Mouse (Mus musculus) kidney, adult 10 weeks (tissue): Measurements from ENCODE around the gene Rgs14. TPM values are rescaled to one million over a fixed set of nuclear protein-coding genes. Genes with fewer than 3 reads are reported as not detected.

Experiments used
- polyA plus RNA-seq: library from polyadenylated mRNA; stranded (reverse); fragments of 350-450 nt; fragmentation: Illumina TruSeq; extraction: RNeasy Lipid Tissue Mini Kit (QIAGEN cat#74804); gene quantifications from one replicate; pipeline ENCODE4 v1.2.3, GENCODE M21; 2014; ENCODE audit warnings: low read depth, low replicate concordance

Gene Rgs14
- not detected for polyA plus RNA-seq

GRCm38 (mm10) chr13:55369531-55370114 lies at the start of gene Rgs14:
Gene Rgs14 (plus strand): TSS chr13:55369732.

GRCm38 (mm10) chr13:55319931-55320533 lies 49.5 kb upstream of the Rgs14 start, which contains the start of gene Prelid1:
Gene Prelid1 (plus strand): TSS chr13:55320500.

GRCm38 (mm10) chr13:55321434-55322129 lies 48.0 kb upstream of the Rgs14 start, which contains the start of gene Rab24:
Gene Rab24 (minus strand): TSS chr13:55321946.

GRCm38 (mm10) chr13:55329683-55330566 lies 39.6 kb upstream of the Rgs14 start, which contains the start of gene Mxd3:
Gene Mxd3 (minus strand): TSS chr13:55329823.

GRCm38 (mm10) chr13:55362453-55363060 lies 7.0 kb upstream of the Rgs14 start, which contains the start of gene Lman2:
Gene Lman2 (minus strand): TSS chr13:55362783.

DNA sequence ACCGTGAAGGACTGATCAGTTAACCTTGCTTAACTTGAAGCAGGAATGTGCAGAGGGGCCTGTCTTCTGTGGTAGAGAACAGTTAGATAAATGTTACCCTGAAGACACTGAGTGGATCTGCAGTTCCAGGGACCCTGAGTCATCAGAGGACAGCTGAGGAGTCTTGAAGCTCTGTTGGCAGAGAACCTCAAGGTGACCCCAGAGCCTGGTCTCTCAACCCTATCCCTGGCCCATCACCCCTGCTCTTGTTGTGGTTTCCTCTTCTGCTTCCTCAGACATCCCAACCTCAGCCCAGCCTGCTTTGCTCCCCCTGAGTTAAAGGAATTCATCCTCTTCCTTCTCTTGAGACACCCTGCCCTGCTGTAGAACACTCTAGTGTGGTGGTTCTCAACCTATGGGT lies 28.6 kb downstream of the Rgs14 start, which contains the start of gene Slc34a1:
Slc34a1 (plus strand) TSS at position 100 of the 400 bp plus-strand sequence.

GRCm38 (mm10) chr13:55414743-55415380 lies 45.3 kb downstream of the Rgs14 start, which contains the start of gene Pfn3:
Gene Pfn3 (minus strand): TSS chr13:55415232.

GRCm38 (mm10) chr13:55426613-55427012 lies 57.1 kb downstream of the Rgs14 start, which contains the start of gene F12:
Gene F12 (minus strand): TSS chr13:55426793.

Other genes starting within 250 kb of the Rgs14 start
- not detected for gene Gm17617, start 236.2 kb upstream of the Rgs14 start, polyA plus RNA-seq
- gene Fgfr4, start 217.1 kb upstream of the Rgs14 start, polyA plus RNA-seq: 0.65 TPM
- 58.6 TPM for gene Nsd1, start 159.9 kb upstream of the Rgs14 start, polyA plus RNA-seq
- gene Prelid1, start 49.2 kb upstream of the Rgs14 start, polyA plus RNA-seq: 11.6 TPM
- gene Rab24, start 47.8 kb upstream of the Rgs14 start, polyA plus RNA-seq: 10.4 TPM
- not detected for gene Mxd3, start 39.9 kb upstream of the Rgs14 start, polyA plus RNA-seq
- gene Lman2, start 6.9 kb upstream of the Rgs14 start, polyA plus RNA-seq: 37.2 TPM
- 557 TPM for gene Slc34a1, start 28.5 kb downstream of the Rgs14 start, polyA plus RNA-seq
- gene Pfn3, start 45.5 kb downstream of the Rgs14 start, polyA plus RNA-seq: not detected
- gene F12, start 57.1 kb downstream of the Rgs14 start, polyA plus RNA-seq: not detected
- 3.1 TPM for gene Grk6, start 75.3 kb downstream of the Rgs14 start, polyA plus RNA-seq
- gene Prr7, start 94.5 kb downstream of the Rgs14 start, polyA plus RNA-seq: not detected
- gene Dbn1, start 118.4 kb downstream of the Rgs14 start, polyA plus RNA-seq: 1.0 TPM
- gene Pdlim7, start 143.9 kb downstream of the Rgs14 start, polyA plus RNA-seq: 0.40 TPM
- gene Dok3, start 159.6 kb downstream of the Rgs14 start, polyA plus RNA-seq: not detected
- gene Ddx41, start 166.9 kb downstream of the Rgs14 start, polyA plus RNA-seq: 1.7 TPM
- 3.2 TPM for gene Fam193b, start 201.4 kb downstream of the Rgs14 start, polyA plus RNA-seq
- gene Tmed9, start 204.0 kb downstream of the Rgs14 start, polyA plus RNA-seq: 45.7 TPM
- gene B4galt7, start 230.2 kb downstream of the Rgs14 start, polyA plus RNA-seq: 1.7 TPM